Mouse (Mus musculus) heart, adult 10 weeks (tissue): Measurements from ENCODE around the gene Atad2b. TPM values are rescaled to one million over a fixed set of nuclear protein-coding genes. Genes with fewer than 3 reads are reported as not detected.

Experiments
- polyA plus RNA-seq: library from polyadenylated mRNA; stranded (reverse); fragments of 350-450 nt; fragmentation: Illumina TruSeq; extraction: RNeasy Lipid Tissue Mini Kit (QIAGEN cat#74804); gene quantifications from one replicate; pipeline ENCODE4 v1.2.3, GENCODE M21; 2014; ENCODE audit warnings: low read depth, low replicate concordance

Atad2b gene
- polyA plus RNA-seq, result 6.7 TPM

DNA sequence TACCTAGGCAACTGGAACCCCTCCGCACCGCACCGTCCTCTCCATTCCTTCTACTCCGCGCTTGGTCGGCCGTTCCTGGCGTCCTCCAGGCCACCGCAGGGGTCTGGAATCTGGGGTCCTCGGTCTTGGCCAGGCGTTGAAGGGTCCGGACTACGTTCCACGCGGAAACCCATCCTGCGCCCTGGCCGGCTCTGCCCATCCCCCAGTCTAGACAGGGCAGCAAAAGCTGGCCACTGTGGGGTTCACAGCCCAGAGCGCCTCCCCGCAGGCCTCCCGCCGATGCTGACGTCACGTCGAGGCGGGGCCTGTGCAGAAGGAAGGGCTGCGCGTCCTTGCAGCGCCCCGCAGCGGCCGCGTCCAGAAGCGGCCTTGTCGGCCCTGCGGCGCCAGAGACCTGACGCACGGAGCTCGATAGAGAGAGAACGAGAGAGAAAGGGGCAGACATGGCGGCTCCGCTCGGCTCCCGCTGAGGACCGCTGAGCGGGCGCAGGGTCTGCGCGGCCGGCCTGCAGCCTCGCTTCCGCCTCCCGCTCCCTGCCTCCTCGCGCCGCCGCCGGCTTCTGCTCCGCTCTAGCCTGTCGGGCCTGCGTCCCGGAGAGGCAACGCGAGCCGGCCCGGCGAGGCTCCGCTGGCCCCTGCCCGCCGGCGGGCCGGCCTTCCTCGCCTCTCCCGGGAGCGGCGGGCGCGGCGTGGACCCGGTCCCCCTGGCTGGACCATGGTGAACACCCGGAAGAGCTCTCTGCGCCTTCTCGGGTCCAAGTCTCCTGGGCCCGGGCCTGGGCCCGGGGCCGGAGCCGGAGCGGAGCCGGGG is at the start of gene Atad2b:
Atad2b (plus strand) TSS at position 360 of the 811 bp plus-strand sequence.

DNA sequence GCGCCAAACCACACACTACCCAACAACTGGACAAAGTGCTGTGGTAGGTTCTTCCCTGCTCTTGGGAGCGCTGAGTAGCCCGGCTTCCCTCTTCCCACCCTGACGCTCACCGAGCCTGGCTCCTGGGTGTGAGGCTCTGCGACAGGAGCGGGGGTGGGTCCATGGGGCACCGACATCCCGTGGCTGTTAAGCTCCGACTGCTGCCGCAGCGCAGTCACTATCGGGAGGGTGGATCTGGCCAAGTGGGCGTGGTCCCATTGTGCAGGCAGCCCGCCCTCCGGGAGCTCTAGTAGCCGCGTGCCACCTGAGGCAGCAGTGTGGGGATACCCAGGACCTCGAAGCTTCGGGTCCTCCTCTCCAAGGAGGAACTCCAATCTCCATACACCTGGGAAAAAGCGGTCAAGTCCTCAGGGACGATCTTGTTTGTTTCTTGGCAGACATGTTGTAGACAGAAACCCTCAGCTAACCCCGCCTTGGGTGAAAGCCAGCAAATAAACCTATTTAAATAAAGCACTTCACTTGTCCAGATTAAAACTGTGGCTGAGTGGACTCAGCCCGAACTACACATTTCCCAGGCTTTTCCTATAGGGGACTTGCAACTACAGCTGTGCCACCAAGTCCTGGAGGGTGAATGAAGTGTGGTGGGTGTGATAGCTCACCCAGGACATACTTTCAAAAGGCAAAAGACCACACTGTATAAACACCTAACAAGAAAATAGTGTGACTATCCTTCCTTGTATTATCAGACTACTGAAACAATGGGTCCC is 42.8 kb upstream of the Atad2b start, which contains the start of gene Mfsd2b:
Mfsd2b (minus strand) TSS at position 199 of the 767 bp plus-strand sequence.

DNA sequence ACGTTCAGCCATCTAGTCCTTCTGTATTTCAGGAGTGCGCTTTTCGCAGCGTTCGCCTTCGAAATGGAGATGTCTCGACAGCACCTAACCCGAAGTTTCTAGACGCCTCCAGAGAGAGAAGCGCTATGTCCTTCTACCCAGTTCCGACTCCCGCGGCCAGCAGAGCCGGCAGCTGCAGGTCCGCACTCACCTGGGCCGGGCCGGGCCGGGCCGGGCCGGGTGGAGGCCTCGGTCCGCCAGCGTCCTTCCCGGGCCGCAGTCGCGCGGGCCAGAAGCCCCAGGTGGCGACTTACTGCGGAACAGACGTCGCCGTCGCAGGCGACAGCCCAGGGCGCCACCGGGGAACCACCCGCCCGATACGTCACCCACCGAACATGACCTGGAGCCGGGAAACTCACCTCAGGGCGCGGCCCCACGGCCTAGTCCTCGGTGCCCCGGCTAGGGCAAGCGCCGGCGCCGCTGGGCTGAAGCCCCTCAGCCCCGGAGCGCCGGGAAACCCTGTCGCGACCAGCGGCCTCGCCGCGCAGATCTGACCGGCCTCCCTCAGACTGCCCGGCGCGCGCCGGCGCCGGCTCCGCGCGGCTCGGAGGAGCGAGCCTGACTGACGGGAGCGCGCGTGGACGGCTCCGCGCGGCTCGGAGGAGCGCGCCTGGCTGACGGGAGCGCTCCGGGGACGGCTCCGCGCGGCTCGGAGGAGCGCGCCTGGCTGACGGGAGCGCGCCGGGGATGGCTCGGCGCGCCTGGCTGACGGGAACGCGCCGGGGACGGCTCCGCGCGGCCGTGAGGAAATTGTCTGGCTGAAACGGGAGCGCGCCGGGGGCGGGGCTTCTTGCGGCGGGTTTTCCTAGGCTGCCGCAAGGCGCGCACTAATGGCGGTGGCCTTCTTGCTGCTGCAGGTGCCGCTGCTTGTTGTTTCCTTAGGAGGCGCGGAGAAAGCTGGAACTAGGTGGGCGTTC is 9.9 kb upstream of the Atad2b start, which contains the start of gene Ubxn2a:
Ubxn2a (minus strand) TSS at position 755 of the 956 bp plus-strand sequence.

Other genes with a start within 250 kb of the Atad2b start
- gene Fam228a, start 178.9 kb upstream of the Atad2b start, polyA plus RNA-seq, result 0.26 TPM
- gene Pfn4, start 148.3 kb upstream of the Atad2b start, polyA plus RNA-seq, result 3.0 TPM
- 5.4 TPM for gene Fam228b, start 148.1 kb upstream of the Atad2b start, polyA plus RNA-seq
- gene Sf3b6, start 99.8 kb upstream of the Atad2b start, polyA plus RNA-seq, result 45.5 TPM
- 1.7 TPM for gene Fkbp1b, start 75.8 kb upstream of the Atad2b start, polyA plus RNA-seq
- gene Wdcp, start 74.0 kb upstream of the Atad2b start, polyA plus RNA-seq, result 7.7 TPM
- 1.7 TPM for gene Mfsd2b, start 43.0 kb upstream of the Atad2b start, polyA plus RNA-seq
- gene Ubxn2a, start 9.6 kb upstream of the Atad2b start, polyA plus RNA-seq, result 71.5 TPM